Mouse (Mus musculus): ENCODE measurements around the gene Optn.

Optn gene

DNA sequence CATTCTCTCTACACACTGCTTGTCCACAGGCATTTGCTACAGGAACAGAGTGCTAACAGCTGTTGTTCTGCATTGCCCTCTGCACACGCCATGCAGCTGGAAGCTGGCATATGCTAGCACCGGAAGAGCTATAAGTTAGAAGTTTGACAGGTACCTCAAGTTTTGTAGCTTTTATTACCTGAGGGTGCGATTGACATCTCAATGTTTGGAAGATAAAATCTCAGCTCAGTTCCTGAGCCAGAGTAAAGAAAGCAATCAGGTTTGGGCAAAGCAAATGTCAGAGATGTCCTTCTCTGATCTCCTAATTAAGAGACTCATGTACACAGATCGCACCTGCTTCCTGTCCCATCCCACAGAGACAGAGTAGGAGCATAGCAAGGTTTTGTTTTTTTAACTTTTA lies 77.1 kb downstream of the Optn start:
- DNase-seq (ENCODE audit: low read depth, low spot score) = no peak

DNA sequence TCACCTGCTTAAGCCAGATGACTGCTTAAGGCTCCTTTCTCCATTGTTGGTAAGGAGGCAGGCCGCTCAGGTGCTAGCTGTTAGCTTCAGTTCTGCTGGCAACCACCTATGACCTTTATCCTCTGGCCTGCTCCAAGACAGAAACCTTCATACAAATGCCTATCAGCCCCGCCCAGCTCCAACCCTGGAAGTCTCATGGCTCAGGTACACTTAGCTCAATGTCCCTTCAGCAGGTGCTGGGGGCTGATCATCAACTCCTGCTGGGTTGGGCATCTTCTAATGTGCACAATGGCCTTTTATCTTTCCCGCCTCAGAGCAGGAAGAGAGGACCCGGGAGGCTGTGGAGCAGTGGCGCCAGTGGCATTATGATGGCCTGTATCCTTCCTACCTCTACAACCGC lies 78.9 kb downstream of the Optn start:
- no peak for DNase-seq (ENCODE audit: low read depth, low spot score)

DNA sequence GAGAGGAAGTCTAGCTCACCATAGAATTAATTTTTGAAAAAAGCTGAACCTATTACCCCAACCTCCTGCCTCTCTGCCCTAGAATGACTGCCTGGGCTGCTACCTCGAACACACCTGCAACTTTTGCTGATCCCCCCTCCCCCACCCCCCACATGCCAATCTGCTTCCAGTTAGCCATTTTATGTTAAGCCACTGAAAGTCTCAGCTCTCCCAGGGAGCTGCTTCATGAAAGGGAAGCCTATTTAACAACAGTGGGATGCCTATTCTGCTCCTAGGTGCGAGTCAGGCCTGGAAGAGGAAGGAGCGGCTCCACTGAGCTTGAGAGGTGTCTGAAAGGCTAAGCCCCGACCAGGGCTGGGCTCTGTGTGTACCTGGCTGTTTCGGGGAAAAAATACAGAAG lies 79.9 kb downstream of the Optn start:
- DNase-seq (ENCODE audit: low read depth, low spot score) = no peak

DNA sequence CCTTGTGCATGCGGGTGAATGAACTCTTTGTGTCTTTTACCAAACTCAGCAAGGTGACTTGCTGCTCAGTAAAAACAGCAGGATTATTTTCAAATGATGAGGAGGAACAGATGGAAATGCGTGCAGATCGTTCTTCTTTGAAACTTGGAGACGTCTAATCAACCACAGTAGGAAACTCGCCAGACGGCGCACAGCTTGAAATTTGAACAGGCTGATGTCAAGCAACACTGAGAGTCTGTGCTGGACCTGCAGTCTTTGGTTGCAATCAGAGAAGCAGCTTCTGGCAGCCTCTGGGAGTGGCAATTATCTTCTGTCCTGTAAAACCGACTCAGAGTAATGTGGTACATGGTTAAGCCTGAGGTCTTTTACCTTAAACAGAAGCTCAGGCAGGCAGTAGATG lies 85.8 kb downstream of the Optn start:
- no peak for DNase-seq (ENCODE audit: low read depth, low spot score)

DNA sequence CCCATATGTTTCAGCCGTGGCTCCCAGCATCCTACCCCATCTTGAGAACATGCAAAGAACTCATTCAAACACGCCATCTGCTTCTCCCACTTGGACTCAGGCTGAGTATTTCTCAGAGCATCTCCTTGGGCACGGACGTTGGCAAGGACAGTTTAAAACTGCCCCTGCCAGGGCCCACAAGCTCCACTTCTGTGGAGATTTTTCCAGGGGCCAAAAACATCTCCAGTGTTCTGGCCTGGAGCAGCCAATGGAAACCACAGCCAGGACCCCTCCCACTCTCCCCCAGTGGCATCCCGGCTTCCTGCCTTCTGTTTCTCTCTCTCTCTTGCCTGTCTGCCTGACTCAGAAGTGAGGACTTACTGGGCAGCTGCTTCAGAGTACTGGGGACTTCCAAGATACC lies 88.0 kb downstream of the Optn start, which contains the start of gene Ucma:
Ucma (plus strand) TSS at position 316 of the 400 bp plus-strand sequence.
- DNase-seq (ENCODE audit: low read depth, low spot score) = no peak
